Mouse (Mus musculus): ENCODE measurements around the gene Sorbs1. TPM values are rescaled to one million over a fixed set of nuclear protein-coding genes. Genes with fewer than 3 reads are reported as not detected.

Gene Sorbs1
- polyA plus RNA-seq, 1 experiment = 431 TPM

DNA sequence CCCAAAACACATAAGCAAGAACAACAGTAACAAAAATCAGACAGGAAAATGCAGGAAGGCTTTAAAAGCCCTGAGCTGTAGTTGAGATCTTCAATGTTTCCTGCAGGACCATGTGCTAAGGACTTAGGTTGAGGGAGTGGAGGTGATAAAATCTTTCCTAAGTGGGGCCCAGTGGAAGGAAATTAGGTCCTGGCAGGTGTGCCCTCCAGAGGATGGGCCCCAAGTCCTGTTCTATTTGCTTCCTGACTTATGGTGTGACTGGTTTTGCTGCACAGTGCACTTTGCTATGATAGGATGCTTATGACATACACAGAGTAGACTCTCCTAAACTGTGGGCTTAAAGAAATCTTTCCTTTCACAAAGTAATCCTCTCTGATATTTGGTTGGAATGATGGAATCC is 14.7 kb upstream of the Sorbs1 start:
- Histone ChIP-seq H3K4me1 (ENCODE audit: control insufficient read depth, insufficient read depth, insufficient read length, low read length) (no peaks in the 10 kb centered on the region), H3K4me3 (ENCODE audit: insufficient read depth, low read depth, low read length) (no peak overlapping the region), H3K27ac (replicated peaks; ENCODE audit: low read depth, low read length) (no peak overlapping the region)

DNA sequence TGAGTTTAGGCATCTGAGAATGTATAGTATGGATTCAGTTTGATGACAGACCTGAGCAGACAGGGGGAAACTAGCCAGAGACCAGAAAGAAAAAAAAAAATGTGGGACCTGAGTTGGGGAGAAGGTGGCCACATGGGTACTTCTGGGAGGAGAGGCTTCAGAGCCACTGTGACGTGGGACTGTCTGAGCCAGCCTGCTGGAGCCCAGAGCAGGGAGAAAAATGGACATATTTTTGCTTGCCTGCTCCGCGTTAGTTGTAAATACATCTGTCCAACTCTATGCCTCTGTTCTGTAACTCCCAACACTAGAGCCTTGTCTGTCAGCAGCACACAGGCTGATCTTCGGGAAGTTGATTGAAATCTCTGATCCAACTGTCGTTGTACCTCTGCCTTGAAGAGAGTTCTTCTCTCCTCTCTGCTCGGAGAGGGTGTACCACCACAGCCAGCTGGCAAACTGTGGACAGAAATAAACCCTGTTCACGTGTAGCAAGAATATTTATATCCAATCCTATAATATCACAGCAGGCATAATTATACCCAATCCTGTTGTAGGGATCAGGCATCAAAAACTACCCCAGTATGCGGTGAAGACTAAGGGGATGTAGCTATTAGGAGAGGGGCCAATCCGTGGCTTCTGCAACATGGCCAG is 12.9 kb upstream of the Sorbs1 start:
- H3K27ac ChIP-seq (replicated peaks; ENCODE audit: low read depth, low read length) = no peak overlapping the region
- no peaks in the 10 kb centered on the region for H3K4me1 ChIP-seq (ENCODE audit: control insufficient read depth, insufficient read depth, insufficient read length, low read length)
- no peak overlapping the region for H3K4me3 ChIP-seq (ENCODE audit: insufficient read depth, low read depth, low read length)

DNA sequence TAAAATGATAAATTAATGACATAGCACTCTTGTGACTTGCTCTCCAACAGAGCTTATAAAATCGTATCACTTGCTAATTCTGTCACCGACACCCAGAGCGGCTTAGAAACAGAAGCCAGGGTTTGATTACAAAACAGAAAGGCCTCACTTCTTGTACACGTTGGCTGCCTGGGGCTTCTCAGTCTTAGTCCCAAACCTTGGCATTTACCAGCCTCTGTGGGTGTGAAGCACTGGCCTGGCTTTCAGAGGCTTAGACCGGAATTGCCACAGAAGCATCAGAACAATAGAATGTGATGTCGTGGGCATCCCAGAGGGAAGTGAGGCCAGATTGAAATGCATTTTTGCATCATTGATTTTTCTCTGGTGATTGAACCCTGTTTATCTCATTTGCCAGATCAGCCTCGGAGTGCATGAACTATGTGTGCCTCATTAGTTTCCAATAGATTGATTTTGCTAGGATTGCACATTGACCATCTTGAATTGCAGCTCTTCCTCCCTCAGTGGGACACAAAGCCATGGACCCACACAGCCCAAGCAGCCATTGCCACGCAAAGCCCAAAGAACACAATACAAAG is 9.9 kb upstream of the Sorbs1 start:
- no peak overlapping the region for H3K27ac ChIP-seq (replicated peaks; ENCODE audit: low read depth, low read length)
- no peak overlapping the region for H3K4me3 ChIP-seq (ENCODE audit: insufficient read depth, low read depth, low read length)
- H3K4me1 ChIP-seq (ENCODE audit: control insufficient read depth, insufficient read depth, insufficient read length, low read length) = no peaks in the 10 kb centered on the region

DNA sequence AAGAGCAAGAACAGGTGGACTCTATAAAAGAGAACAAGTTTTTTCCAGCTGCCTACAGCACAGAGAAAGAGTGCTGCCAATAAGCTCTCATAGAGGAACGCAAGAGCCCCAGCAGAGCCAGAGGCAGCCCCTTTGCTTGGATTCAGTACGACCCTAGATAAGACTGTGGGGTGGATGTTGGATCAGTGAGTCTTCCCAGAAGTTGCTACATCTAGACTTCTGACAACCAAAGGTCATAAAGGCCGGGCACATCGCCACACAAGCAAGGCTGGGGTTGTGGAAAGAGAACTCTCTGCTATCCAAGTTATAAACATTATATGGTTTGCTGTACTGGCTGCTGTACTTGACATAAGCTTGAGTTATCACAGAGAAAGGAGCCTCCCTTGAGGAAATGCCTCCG is 6.8 kb upstream of the Sorbs1 start:
- H3K27ac ChIP-seq (replicated peaks; ENCODE audit: low read depth, low read length) = no peak overlapping the region
- no peaks in the 10 kb centered on the region for H3K4me1 ChIP-seq (ENCODE audit: control insufficient read depth, insufficient read depth, insufficient read length, low read length)
- no peak overlapping the region for H3K4me3 ChIP-seq (ENCODE audit: insufficient read depth, low read depth, low read length)

DNA sequence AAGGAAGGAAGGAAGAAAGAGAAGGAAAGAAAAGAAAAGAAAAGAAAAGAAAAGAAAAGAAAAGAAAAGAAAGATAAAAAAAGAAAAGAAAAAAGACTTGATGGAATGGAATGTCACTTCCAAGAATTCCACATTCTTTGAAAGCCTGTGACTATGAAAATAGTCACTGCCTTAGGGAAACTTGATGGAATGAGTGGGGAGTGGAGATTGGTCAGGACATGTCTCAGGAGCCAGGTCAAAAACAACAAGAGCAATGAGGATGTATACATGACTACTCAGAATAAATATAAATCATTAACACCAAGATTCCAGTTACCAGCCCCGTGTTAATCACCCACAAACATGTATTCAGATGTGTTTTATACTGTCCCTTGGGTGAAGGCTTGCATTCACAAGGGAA is 5.1 kb upstream of the Sorbs1 start:
- Histone ChIP-seq H3K4me1 (ENCODE audit: control insufficient read depth, insufficient read depth, insufficient read length, low read length) (no peaks in the 10 kb centered on the region), H3K27ac (replicated peaks; ENCODE audit: low read depth, low read length) (no peak overlapping the region), H3K4me3 (ENCODE audit: insufficient read depth, low read depth, low read length) (no peak overlapping the region)

DNA sequence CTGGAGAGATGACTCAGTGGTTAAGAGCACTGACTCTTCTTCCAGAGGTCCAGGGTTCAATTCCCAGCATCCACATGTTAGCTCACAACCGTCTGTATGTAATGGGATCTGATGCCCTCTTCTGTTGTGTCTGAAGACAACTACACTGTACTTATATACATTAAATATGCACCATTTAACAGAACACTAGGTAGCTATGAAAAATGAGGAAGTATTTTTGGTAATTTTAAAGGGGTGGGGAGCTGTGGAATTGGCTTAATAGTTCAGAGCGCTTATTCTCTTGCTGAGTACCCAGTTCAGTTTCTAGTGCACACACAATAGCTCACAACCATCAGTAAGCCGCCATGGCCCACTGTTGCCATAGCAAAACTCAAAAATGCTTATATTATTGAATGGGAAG is 2.0 kb upstream of the Sorbs1 start:
- Histone ChIP-seq H3K4me1 (ENCODE audit: control insufficient read depth, insufficient read depth, insufficient read length, low read length) (peaks cover 6% of the 10 kb centered on the region; the same call in 1 of the 2 replicates), H3K4me3 (ENCODE audit: insufficient read depth, low read depth, low read length) (no peak overlapping the region), H3K27ac (replicated peaks; ENCODE audit: low read depth, low read length) (no peak overlapping the region)

DNA sequence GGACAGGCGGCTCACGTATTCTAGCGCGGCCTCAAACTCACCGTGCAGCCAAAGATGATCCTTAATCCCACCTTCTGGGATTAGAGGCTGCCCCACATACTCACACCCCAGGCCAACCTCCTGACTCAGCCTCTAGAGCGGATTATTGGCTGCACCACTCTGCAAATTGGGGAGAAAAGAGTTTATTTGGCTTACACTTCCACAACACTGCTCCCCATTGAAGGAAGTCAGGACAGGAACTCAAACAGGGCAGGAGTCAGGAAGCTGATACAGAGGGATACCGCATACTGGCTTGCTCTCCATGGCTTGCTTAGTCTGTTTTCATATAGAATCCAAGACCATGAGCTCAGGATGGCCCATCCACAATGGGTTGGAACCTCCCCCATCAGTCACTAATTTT is 797 bp upstream of the Sorbs1 start:
- Histone ChIP-seq H3K4me3 (ENCODE audit: insufficient read depth, low read depth, low read length) (no peak overlapping the region), H3K27ac (replicated peaks; ENCODE audit: low read depth, low read length) (no peak overlapping the region), H3K4me1 (ENCODE audit: control insufficient read depth, insufficient read depth, insufficient read length, low read length) (peaks cover 14% of the 10 kb centered on the region)

DNA sequence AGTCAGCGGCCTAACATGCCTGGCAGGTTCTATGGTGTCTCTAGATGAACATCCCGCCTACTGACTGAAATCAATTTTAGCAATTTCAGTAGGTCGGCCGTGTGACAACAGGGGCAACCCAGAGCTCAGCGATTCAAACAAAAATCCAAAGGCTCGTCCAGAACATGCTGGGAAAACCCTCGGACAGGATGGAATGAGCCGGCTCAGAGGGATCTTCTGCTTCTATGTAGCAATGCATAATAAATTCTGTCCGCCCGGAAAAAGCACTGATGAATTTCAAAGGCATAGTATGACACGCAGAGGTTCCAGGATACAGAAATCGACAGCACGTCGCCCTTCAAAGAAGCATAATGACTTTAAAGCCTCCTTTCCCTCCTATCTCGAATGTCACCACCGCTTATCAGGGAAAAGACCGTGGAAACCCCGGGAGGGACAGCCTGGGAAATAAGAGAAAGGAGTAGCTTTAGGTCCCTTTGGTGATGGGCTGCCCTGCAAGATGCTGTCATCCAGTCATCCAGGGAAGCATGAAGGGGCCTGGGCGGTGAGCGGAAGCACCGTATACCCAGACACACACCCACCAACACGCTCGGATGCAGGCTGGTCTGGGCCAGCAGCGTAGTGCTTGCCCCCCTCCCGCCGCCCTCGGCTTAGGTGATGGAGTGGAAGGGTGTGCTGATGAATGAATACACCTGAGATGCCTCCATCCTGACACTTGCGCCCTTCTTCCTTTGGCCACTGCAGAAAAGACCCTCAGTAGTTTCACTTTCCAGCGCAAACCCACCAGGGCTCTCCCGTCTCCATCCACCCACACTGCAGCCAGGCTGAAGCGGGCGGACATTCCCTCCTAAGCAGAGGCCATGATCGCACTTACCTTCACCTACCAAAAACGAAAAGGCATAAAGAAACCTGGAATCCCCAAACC is 818 bp downstream of the Sorbs1 start:
- Histone ChIP-seq H3K4me1 (ENCODE audit: control insufficient read depth, insufficient read depth, insufficient read length, low read length) (peaks cover 20% of the 10 kb centered on the region), H3K4me3 (ENCODE audit: insufficient read depth, low read depth, low read length) (peak overlapping the region; percentile 85), H3K27ac (replicated peaks; ENCODE audit: low read depth, low read length) (peak overlapping the region; percentile 77)

DNA sequence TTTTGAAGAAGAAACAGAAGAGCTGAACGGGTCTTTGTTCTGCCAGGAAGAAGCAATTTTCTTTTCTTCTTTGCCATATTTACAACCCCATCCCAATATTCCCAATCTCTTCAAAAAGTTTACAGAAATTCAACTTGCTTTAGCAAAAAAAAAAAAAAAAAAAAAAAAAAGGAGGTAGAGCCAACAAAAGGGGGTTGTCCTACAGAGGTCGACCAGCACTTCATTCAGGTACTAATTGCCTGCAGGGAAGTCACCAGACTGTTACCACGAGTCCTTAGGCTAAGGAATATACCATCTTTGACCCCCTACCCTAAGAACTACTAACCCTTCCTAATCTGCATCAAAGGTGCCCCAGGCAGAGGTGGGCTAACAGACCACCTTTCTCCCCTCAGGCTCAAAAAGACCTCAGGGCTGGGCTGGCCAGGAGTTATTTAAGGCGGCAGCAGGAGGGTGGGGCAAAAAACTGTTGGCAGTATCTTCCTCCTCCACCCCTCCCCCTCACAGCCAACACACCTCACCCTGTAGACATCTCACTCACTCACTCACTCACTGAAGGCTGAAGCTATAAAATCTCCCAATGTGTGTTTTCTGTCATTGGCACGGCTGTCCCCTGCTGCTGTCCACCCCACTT is 1.8 kb downstream of the Sorbs1 start:
- Histone ChIP-seq H3K4me1 (ENCODE audit: control insufficient read depth, insufficient read depth, insufficient read length, low read length) (peaks cover 20% of the 10 kb centered on the region), H3K4me3 (ENCODE audit: insufficient read depth, low read depth, low read length) (peak overlapping the region; percentile 85), H3K27ac (replicated peaks; ENCODE audit: low read depth, low read length) (peak overlapping the region; percentile 74)

DNA sequence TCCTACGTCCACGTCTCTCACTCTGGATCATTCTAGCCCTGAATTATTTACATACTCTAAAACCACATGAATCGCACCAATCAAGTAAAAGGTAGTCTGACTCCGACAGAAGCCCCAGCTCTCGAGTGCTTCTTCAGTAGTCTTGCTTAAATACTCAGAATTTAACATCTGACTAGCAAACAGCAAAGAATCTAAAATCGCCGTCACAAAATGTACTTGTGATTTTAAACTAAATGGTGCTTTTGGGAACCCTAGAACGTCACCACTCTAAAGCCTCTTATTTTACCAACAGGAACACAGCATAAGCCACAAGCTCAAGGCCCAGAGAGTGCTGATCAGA is 2.5 kb downstream of the Sorbs1 start:
- Histone ChIP-seq H3K4me3 (ENCODE audit: insufficient read depth, low read depth, low read length) (peak overlapping the region; percentile 16), H3K4me1 (ENCODE audit: control insufficient read depth, insufficient read depth, insufficient read length, low read length) (peaks cover 22% of the 10 kb centered on the region), H3K27ac (replicated peaks; ENCODE audit: low read depth, low read length) (peak overlapping the region; percentile 71)

DNA sequence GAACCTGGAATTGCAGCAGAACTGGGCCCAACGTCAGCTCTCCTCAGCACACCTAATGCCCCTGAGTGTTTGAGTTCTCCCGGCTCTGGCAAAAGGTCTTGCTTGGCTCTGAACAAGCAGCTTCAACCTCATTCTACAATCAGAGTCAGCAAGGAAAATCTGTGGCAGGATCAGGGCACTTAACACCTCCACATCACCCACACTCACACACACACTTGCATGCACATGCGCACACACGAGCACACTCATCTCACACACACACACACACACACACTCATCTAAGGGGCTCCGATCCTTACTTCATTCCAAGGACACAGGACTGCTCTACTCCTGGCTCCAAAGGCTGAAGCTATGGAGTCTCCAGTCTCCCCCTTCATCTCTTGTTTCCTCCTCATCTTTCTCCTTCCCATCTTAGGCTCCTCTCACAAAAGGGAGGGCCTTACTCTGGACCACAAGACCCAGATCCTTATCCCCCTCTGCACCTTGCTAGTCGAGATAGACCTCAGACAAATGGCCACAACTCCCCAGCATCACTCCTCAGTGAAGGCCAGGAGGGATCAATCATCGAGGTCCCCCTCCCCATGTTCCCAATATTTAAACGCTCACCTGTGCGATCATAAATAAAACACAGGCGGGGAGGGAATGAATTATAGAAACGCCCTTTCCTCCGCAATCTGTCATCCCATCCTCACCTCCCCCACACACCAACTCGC is 3.0 kb downstream of the Sorbs1 start:
- H3K4me3 ChIP-seq (ENCODE audit: insufficient read depth, low read depth, low read length) = peak overlapping the region; percentile 16
- H3K27ac ChIP-seq (replicated peaks; ENCODE audit: low read depth, low read length) = peak overlapping the region; percentile 71
- peaks cover 24% of the 10 kb centered on the region for H3K4me1 ChIP-seq (ENCODE audit: control insufficient read depth, insufficient read depth, insufficient read length, low read length)

DNA sequence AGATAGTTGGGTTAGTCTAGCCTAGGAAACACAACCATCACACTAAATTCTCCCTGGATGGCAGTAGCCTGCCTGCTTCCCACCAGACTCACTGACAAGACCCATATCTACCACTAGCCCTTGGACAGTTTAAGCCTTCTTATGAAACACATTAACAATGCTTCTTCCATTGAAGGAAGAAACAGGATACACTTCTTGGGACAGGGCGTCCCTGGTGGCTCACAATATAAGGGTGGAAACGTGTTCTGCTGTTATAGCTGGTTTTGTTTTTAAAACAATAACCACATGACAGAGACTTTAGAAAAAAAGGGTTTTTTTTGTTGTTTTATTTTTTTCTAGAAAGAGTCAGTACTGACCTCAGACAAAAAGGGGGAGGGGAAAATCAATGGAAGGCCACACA is 4.3 kb downstream of the Sorbs1 start:
- Histone ChIP-seq H3K4me1 (ENCODE audit: control insufficient read depth, insufficient read depth, insufficient read length, low read length) (peaks cover 24% of the 10 kb centered on the region), H3K27ac (replicated peaks; ENCODE audit: low read depth, low read length) (peak overlapping the region; percentile 59)

DNA sequence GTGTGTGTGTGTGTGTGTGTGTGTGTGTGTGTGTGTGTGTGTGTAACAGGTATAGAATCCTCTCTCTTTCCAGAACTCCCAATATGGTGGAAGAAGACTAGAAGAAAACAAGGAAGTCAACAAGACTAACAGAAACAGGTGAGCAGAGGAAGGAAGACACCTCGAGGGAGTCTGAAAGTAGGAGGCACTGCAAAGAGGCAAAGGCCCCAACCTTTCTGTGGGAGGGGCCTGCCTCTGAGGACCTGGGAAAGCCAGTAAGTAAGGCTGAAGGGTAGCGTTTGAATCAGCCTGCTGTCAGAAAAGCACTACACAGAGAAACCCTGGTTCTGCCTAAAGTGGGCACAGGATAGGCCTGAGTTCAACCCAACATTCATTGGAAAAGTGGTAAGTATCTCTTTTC is 4.7 kb downstream of the Sorbs1 start:
- Histone ChIP-seq H3K27ac (replicated peaks; ENCODE audit: low read depth, low read length) (peak overlapping the region; percentile 59), H3K4me3 (ENCODE audit: insufficient read depth, low read depth, low read length) (no peak overlapping the region), H3K4me1 (ENCODE audit: control insufficient read depth, insufficient read depth, insufficient read length, low read length) (peaks cover 24% of the 10 kb centered on the region)

More for the DNA sequence above, 4.3 kb downstream of the Sorbs1 start:
- H3K4me3 ChIP-seq (ENCODE audit: insufficient read depth, low read depth, low read length) = no peak overlapping the region

DNA sequence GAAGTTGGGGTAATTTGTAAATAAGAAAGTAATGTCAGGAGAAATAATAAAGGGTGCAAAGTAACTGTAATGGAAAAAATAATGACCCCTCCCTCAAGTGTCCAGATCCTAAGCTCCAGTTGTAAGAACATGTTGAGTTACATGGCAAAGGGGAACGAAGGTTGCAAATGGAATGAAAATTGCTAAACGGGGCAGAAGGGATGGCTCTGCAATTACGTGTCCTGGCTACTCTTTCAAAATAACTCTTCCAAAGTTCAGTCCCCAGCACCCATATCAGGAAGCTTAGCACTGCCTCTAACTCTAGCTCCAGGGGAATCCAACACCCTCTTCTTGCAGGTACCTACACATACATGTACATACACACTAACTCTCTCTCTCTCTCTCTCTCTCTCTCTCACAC is 6.6 kb downstream of the Sorbs1 start:
- Histone ChIP-seq H3K4me1 (ENCODE audit: control insufficient read depth, insufficient read depth, insufficient read length, low read length) (peaks cover 26% of the 10 kb centered on the region), H3K4me3 (ENCODE audit: insufficient read depth, low read depth, low read length) (no peak overlapping the region), H3K27ac (replicated peaks; ENCODE audit: low read depth, low read length) (peak overlapping the region; percentile 63; the same call in 1 of the 2 replicates)

DNA sequence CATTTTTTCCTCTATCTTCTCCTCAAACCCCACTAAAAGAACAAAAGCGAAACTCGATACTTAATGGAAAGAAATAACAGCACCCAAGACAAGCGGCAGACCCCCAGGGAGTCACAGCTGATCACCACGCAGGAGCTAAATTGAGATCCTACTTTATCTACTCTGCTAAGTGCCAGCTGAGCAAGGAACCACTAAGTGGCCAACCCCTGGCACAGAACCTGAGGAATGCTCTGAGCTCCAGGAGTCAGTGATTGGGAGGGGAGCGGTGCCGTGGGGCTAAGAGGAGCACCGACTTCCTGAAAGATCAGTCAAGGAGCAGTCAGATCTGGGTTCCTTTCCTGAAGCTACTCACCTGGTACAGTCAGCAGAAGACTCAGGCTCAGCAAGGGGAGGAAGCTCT is 9.2 kb downstream of the Sorbs1 start:
- H3K27ac ChIP-seq (replicated peaks; ENCODE audit: low read depth, low read length) = peak overlapping the region; percentile 40
- H3K4me3 ChIP-seq (ENCODE audit: insufficient read depth, low read depth, low read length) = no peak overlapping the region
- peaks cover 37% of the 10 kb centered on the region for H3K4me1 ChIP-seq (ENCODE audit: control insufficient read depth, insufficient read depth, insufficient read length, low read length)
